Mouse (Mus musculus): Measurements from ENCODE around the gene Impg2. TPM values are rescaled to one million over a fixed set of nuclear protein-coding genes. Genes with fewer than 3 reads are reported as not detected.

Impg2 gene
- total RNA-seq (2021), result under 1 TPM; 0.10 to 0.13 TPM
- long read RNA-seq, experiment 1, result 0 reads
- long read RNA-seq, experiment 2, result 0 reads

DNA sequence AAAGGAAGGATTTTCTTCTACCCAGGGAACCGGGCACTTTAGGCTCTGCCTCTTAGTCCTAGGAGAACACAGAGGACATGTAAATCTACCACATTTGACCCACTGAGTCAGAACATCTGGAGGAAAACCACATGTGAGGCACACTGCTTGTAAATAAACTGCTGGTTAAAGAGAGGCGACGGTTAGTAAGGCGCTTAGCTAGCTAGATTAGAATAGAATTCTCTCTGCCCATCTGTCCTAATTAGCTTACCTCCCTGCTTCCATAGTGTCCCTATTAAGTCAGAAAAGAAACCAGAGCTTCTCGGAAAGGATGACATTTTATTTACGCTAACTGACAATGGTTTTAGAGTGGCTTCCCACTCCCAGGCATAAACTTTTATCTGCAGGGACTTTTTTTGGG lies at the start of gene Impg2:
Gene Impg2 (plus strand): TSS at position 263 of the 400 bp plus-strand sequence.
- DNase-seq, result no peak

DNA sequence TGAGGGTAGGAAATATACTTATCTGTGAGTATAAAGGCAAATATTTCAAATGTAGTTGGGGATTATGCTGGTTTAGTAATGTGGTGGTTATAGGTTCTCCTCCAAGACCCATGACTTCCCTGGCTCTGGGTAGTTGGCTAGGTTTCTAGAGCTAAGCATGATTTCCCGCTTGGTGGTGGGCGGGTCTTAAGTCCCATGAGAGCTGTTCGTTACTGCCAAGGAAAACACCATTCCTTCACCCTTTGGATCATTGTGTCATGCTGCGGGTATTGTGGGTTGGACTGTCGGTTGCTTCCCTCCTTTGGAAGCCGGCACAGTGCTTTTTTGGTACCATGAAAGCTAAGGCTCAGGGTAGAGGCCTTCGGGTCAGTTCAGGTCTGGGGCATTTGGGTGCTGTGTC lies 40.6 kb upstream of the Impg2 start:
- no peak for DNase-seq

DNA sequence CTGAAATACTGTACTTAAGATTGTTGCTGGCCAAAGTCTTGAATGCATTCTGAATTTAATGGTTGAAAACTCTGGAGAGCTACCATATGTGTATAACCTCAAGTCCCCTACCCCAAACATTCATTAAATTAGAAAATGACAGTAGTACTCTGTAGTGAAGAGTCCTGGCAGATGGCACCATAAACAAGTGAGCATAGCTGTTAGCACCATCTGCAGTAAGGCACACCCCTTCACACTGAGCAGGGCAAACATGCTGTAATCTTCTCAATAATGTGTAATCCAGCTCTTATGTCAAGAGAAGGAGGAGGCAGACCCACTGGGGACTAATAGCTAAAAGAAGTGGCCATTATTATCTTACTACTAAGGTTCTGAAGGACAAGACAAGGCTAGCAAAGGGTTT lies 33.9 kb upstream of the Impg2 start:
- no peak for DNase-seq

DNA sequence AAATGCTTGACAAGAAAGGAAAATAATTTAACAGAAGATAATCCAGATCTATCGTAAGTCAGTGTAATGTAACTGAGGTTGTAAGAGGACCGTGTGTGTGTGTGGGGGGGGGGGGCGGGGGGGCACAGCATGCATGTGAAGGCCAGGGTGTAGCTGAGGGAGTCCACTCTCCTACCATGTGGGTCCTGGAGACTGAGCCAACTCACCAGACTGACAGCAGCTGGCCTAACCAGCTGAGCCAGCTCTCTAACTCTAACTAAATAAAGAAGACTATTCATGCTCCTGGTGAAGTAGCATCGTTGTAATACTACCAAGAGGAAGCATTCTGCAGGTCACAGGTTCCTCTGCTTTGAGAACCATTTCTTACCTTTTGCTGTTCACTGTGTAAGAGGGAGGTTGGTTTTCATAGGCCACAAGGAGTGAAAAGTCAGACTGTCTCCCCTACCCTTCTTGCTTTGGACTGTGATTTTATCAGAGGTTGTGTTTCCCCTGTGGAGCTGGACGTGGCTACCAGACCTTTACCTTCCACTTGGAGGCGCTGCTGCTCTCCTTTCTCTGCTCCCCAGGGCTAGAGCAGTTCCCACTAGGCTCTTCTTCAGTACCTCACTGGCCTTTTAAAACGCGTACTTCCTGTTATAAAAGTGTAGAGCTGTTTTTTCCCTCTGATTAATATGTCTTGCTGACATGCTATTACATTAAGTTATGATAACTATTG lies 28.1 kb upstream of the Impg2 start:
- no peak for DNase-seq

DNA sequence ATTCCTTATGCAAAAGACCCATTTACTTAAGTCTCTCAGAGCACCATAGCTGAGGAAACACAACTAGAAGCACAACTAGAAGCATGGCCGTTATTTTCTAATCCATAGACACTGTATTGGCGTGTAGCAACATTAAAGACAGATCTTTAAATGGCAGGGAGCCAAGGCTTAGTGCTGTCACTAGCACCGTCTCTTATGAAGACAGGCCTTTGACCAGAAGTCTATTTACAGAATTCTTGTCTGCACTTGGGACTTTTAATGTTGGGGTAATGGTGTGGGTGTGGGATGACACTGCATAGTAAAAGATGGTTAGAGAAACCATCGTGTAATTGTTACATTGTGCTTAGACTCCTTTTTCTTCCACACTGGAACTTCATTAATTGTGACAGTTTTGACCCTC lies 17.2 kb upstream of the Impg2 start:
- no peak for DNase-seq

DNA sequence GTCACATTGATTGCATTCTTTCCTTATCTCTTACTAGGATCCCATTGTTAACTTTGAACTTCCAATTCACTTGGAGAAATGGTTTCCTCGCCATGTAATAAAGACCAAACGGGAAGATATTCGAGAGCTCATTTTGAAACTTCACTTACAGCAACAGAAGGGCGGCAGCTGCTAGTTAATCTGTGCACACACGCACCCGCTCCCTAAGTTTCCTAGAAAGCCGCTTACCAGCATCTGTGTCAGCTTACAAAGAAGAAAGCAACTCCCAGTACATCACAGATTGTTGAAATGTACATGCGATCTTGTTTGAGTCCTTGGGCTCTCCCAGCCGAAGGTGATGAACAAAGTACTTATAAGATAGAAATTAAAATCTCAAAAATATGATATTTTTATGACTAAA lies 15.9 kb upstream of the Impg2 start:
- DNase-seq, result no peak

DNA sequence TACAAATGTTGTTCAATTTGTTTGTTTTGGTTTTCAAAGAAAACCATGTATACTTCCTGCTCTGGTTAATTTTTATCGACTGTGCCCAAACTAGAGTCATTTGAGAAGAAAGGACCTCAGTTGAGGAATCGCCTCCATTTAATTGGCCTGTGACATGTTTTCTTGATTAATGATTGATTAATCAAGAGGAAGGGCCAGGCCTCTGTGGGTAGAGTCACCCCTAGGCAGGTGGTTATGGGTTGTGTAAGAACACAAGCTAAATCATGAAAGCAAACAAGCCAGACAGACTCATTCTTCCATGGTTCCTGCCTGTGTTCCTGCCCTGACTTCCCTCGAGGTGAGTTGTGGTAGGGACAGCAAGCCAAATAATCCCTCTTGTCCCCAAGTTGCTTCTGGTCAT lies 8.6 kb downstream of the Impg2 start:
- no peak for DNase-seq

DNA sequence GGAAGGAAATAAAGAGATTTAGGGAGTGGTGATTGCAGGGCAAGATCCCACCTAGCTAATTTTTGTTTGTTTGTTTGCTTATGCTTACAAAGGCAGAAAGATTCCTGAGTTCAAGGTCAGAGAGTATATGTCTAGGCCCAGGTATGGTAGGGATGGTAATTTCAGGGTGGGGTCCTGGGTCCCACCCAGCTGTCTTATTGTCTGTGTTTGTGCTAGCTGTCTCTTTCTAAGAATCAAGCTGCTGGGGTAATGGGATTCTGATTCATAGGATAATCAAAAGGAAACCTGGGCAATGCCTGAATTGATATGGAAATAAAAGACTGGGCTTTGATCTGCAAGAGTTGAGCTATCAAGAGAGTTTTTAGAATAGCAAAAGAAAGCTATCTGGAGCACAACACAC lies 23.6 kb downstream of the Impg2 start:
- no peak for DNase-seq

DNA sequence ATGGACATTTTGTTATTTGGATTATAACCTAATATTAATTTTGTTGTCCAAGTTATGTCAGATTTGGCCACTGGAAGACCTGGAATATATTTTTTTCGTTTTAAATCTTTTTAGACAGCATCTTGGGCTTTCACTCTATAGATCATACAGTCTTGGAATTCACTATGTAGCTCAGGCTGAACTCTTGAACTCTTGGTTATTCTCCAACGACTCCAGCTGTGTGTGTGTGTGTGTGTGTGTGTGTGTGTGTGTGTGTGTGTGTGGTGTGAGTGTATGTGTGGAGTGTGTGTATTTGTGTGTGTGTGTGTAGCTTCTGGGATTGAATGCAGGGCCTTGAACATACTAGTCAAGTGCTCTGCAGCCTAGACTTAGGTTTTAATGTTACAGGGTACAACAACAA lies 25.3 kb downstream of the Impg2 start:
- no peak for DNase-seq

DNA sequence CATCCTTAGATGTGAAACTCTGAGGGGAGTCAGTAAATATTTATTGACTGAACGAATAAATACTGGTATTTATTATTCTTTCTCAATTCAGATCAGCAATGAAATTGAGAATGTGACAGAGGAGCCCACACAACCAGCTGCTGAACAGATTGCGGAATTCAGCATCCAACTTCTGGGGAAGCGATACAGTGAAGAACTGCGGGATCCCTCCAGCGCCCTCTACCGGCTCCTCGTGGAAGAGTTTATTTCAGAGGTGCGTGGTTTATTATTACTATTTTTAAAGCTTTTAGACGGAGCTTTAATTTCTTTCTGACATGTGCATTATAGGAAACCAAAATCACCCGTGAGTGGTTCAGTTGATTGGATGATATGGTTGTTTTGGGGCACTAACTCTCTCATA lies 27.2 kb downstream of the Impg2 start:
- DNase-seq, result no peak

DNA sequence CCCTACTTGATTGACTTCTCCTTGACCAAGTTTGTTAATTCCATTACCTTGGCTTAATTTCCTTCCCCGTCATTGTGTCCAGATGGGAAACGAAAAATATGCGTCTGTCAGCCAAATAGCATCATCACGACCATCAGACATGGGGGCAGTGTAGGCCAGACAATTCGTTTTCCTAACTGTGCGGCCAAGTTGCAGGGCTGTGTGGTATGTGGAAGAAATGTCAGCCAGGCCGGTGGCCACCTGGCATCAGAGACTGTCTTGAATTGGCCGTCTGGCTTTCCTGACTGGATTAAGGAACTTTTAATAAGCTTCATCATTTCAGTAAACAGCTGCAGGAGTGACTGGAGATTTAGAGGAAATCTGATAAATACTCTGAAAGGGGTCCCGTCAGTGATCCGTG lies 28.6 kb downstream of the Impg2 start:
- peak; percentile 57 for DNase-seq

DNA sequence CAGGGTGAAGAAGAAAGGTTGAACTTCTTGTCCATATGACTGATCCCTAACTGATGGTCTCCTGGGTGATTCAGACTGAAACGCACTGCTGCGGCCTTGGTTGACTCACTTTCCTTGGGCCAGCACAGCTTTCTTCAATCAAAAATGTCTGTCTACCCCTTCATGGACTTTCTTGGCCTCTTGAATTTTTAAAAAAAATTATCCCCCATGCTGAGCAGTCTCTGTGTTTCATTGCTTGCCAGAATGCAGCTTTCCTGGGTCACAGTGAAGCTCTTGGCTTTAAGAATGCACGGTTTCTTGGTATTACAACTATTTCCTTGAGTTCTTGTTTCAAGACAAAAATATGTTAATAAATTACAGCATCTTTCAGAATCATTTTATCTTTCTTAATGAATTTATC lies 41.9 kb downstream of the Impg2 start:
- no peak for DNase-seq

DNA sequence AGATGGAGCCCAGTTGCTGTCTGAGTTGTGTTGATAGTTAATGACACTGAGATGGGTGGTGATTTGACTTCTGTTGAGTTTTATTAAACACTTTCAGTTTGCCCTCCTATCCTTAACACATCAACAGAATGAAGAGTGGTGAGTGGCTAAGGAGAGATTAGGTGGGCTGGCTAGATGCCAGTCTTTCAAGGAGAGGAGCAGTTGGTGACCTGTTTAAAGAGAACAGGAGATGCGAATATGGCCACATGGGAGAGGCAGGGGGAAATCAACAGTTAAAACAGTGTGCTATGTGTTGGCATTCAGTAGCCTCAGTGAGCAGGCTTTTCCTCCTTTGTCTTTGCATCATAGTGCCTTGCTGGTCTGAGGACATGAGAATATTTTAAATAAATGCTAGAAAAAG lies 69.8 kb downstream of the Impg2 start:
- no peak for DNase-seq

DNA sequence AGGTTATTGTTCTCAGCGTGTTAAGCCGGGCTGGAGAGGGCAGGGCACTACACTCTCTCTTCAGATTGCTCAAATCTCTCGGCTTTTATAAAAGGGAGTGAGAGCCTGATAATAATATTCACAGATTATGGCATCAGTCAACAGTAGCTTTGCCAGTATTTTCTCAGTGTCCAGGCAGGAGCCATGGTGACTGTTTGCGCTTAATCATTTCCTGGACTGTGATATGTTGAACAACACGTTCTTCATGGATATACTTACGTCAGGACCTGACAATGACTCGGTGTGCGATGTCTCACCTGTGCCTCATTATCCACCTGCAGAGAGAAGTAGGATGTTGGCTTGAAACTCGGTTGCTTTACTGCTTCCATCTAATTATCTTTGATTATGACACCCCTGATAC lies 74.9 kb downstream of the Impg2 start:
- DNase-seq, result no peak

DNA sequence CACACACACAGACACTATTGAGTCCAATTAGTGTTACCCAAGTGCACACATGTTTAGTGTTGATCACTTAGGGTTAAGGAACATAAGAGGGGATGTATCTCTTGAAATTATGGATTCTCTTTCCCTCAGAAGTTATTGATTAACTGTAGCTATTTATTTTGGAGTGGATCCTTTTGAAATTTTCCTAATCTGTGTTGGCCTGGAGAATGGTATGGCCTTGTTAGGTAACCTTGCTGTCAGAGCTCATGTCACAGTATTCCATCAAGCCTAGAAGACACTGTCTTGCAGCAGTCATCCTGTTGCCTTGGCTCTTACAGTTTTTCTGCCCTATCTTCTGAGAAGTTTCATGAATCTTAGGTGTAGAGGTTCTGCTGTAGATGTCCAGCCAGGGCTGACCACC lies 75.6 kb downstream of the Impg2 start:
- no peak for DNase-seq

DNA sequence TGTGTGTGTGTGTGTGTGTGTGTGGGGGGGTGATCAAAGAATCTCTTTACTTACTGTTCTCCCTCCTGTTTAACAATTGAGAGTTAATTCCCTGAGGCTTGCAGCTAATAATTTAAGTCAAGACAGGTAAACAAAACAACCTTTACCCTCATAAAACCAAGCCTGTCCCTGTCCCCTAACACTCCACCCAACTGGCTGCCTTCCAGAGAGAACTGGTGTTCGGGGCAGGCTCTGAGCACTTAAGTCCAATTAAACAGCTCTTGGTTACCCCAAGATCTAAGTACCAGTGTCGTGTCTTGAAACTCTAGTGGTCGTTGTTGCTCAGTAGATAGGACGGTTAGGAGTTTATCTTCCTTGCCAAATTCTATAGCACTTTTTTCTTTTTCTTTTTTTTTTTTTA lies 77.2 kb downstream of the Impg2 start:
- DNase-seq, result no peak

DNA sequence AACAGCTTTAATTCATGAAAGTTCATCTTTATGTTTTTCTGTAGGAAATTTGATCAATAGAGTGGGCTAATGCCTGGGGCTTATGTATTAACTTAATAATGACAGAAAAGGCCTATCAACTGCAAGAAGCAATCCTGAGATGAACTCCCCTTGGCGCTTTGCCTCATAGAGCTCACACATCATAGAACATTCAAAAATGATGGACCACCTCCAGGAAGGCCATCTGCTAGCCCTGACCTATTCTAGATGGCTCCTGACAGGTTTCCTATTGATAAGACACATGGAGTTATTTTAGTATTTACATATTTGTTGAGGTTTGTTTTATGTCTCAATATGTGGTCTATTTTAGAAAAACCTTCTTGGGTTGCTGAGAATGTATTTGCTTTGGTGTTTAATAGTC lies 79.2 kb downstream of the Impg2 start:
- DNase-seq, result no peak

DNA sequence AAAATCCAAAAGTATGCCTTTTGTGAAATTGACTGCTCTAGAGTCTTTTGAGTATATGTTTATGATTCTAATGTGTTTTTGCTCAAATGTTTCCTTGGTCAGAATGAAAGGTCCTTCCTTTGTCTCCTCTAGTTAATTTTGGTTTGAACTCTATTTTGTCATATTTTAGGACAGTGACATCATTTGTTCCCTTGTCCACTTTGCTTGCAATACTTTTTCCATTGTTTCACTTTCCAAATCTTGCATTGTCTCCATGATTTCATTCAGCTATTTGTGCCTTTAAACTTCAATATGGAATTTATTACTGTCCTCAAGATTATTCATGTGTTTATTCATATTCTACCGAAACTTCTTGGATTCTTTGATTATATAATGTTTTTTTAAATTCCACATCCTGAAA lies 79.8 kb downstream of the Impg2 start:
- DNase-seq, result no peak

DNA sequence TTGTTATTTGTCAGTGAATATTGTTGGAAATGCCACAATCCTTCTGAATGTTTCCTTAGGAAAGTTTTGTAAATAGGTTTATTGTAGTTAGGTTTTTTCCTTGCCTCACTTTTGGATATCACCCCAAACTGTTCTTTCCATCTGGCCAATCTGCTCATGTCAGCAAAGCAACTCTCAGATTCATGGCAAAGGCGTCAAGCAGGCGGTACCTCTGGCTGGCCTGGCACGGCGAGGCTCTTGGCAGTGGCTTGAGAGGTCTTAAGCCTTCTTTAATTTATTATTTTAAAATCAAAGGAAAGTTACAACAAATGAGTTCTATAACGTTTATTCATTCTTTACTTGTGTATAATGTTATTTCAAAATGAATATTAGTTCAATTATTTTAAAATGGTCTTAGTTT lies 82.0 kb downstream of the Impg2 start:
- no peak for DNase-seq

DNA sequence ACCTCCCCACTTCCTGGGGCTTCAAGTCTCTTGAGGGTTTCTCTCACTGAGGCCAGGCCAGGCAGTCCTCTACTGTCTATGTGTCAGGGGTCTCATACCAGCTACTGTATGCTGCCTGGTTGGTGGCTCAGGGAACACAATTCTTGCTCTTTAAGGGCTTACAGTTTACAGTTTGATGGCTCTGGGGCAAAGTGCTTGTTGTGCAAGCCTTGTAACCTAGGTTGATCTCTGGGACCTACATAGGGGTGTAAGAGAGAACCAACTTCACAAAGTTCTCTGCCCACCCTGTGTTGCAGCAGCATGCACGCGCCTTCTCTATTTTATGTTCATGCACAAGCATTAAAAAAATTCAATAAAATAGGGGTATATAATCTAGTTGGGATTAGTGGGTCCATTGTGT lies 82.9 kb downstream of the Impg2 start:
- DNase-seq, result no peak

DNA sequence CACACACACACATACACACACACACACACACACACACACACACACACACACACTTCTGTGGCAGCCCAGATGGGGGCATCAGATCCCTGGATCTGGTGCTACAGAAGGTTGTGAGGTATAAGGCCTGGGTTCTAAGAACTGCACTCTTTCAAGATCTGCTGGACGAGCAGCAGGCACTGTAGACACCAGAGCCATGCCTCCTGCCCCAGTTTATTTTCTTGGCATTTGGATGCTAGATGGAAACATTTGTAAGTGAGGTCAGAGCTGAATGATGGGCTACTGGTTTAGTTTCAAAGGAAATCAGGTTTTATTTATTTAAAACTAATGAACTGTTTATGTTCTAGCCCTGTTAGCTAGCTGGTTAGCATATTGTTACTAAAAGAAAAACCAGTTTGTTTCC lies 90.8 kb downstream of the Impg2 start:
- DNase-seq, result no peak

DNA sequence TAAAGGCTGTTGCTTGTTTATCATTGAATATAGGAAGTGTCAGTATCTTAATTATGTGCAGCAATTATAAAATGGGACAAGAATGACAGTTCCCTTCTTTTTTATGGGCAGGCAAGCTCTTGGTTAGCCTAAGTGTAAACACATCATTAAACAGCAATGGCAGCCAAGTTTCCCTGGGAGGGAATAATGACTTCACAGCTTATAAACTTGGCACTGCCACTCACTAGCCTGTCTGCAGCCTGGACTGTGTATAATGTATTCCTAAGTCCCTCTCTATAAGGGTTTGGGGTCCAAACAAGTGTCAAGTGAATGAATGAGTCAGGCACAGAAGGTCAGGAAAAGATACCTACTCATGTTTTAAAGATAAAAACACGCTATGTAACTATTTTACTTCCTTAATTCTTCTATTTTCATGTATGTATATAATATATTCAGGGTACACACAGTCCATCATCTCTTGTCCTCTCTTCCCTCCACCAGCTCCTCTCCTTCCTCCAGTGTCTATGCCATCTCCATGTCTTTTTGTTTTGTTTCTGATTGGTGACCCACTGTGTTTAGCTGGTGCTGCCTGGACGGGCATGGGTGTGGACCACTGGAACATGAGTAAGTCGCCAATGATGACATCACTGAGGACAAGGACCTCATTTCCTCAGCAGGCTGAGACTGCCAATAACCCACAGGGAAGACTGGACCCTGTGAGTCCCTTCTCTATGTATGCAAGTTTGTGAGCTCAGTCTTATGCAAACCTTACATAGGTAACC lies 92.0 kb downstream of the Impg2 start:
- no peak for DNase-seq

DNA sequence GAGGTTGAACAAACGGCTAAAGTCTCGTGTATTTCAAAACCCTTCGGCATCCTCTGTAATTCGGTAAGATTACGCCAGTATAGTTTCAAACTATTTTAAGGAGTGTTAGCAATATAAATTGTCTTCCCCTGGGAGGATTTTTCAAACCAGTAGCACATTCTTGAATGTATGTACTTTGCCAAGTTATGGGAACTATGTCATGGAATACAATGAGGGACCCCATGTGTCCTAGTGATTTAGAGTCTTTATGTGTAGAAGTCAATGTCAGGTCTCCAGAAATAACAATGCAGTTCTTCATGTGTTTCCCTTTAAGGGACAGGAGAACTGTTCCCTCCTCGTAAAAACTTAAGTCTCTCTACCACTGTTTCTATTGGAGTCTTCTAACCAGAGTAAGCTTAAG lies 94.1 kb downstream of the Impg2 start:
- no peak for DNase-seq

DNA sequence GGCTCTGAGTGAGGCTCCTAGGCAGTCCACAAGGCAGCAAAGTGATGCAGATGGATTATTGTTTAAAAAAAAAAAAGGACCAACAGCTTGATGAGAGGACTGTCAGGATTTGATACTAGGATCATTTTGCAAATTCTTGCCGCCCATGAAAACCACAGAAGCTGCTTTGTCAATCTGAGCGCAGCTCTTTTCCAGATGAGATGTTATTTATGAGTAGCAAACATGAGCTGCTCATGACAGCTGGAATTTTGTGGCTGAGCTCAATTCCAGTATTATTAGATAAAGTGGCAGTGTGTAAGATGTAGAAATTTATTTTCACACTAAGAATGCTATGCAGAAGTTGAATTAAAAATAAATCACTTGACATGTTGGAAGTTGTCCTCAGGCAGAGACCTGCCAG lies 94.7 kb downstream of the Impg2 start:
- DNase-seq, result no peak

Measured in gastrocnemius, postnatal 25 days (tissue).